Comparison of ENCODE assay signal across 15 mouse cellular contexts in genomic region chr9:42512312-42512711, GRCm38 (mm10). TPM values are rescaled to one million over a fixed set of nuclear protein-coding genes. Genes with fewer than 3 reads are reported as not detected.
A peak's percentile ranks its signal among the peaks of the same experiment; 100 is the strongest.
DNase-seq lines count a peak whose midpoint lies in the region; ATAC-seq lines count a peak whose summit lies in the region.
"Had no signal": no experiment of that assay in that cellular context is flagged by ENCODE, and none has a peak within 500 bp of the region (broad histone marks: within the 10 kb centered on the region; RNA-seq: fewer than 3 reads in every experiment).

No protein-coding gene starts in this region.

- no peak for ATAC-seq in lung, embryonic 15.5 days (ENCODE audit: borderline replicate concordance, extremely low read depth, low FRiP score, low TSS enrichment)

- H3K27ac ChIP-seq in lung, embryonic 15.5 days = peak overlapping the region; percentile 22
- H3K27ac ChIP-seq: gastrocnemius, adult 2 months; heart, adult 2 months; hindbrain, embryonic 15.5 days; liver, embryonic 14.5 days; neural tube, embryonic 12.5 days had no signal

- no peaks in the 10 kb centered on the region for H3K36me3 ChIP-seq in lung, embryonic 15.5 days
- H3K36me3 ChIP-seq: hindbrain, embryonic 15.5 days; neural tube, embryonic 12.5 days had no signal

- 0 out of 2 replicates have a peak, but pooled peaks cover 14% of the 10 kb centered on the region for H3K4me1 ChIP-seq in lung, embryonic 15.5 days

- peak; percentile 5 for DNase-seq in cerebellum, adult 9-11 months
- no peak for DNase-seq in cerebellum, adult 11-12 months
- no peak for DNase-seq in lung, adult 18-20 months
- peak; percentile 81 to 91 for DNase-seq in kidney, adult 8-10 months
- no peak for DNase-seq in layer of hippocampus, adult 11-12 months (ENCODE audit: low spot score)
- no peak for DNase-seq in gastrocnemius, postnatal 14 days
- DNase-seq: embryo, embryonic 11 days; gastrocnemius, adult 2 months; heart, adult 2 months; heart, postnatal 10 days; layer of hippocampus, adult 9-11 months had no signal

- WGBS in lung, embryonic 15.5 days = 61% methylated on average over 4 of the region's 4 CpGs

- H3K27me3 ChIP-seq in lung, embryonic 15.5 days = no peaks in the 10 kb centered on the region
- H3K27me3 ChIP-seq: hindbrain, embryonic 15.5 days had no signal

- intact Hi-C loops in gastrocnemius, postnatal 14 days (cut with DNase I; ENCODE audit: low total_unique reads) = no loop called here

- no peaks in the 10 kb centered on the region for H3K9me3 ChIP-seq in lung, embryonic 15.5 days
- H3K9me3 ChIP-seq: hindbrain, embryonic 15.5 days; neural tube, embryonic 12.5 days had no signal

- no peak overlapping the region for H3K4me2 ChIP-seq in lung, embryonic 15.5 days
- H3K4me2 ChIP-seq: hindbrain, embryonic 15.5 days; neural tube, embryonic 12.5 days had no signal

- H3K4me3 ChIP-seq in lung, embryonic 15.5 days = no peak overlapping the region
- H3K4me3 ChIP-seq: gastrocnemius, adult 2 months; heart, adult 2 months; hindbrain, embryonic 15.5 days; neural tube, embryonic 12.5 days had no signal

- H3K9ac ChIP-seq in lung, embryonic 15.5 days = no peak overlapping the region
- H3K9ac ChIP-seq: hindbrain, embryonic 15.5 days; liver, embryonic 14.5 days; neural tube, embryonic 12.5 days had no signal

RNA-seq across cellular contexts. Expression of gene Tbcel, which starts 4.7 kb away (rescaled TPM):
- polyA plus RNA-seq in lung, embryonic 15.5 days (2015; fragmentation: Nextera tagmentation; extraction: Ambion mirVana) = 3.9 and 4.5 TPM in 2 replicates
- total RNA-seq in gastrocnemius, postnatal 14 days (2021) = 10 to 100 TPM; 19.5 to 25.0 TPM

Comparison
In these comparisons a context has a peak if more than half of its experiments do, and no peak if none do; other contexts are left out.
1. DNase-seq: peak in cerebellum, adult 9-11 months (single experiment) and kidney, adult 8-10 months (2 of 2); none in cerebellum, adult 11-12 months (single experiment), lung, adult 18-20 months (0 of 2), layer of hippocampus, adult 11-12 months (single experiment) and gastrocnemius, postnatal 14 days (single experiment).